ENCODE assay signal across 32 mouse cellular contexts in the genomic region with DNA sequence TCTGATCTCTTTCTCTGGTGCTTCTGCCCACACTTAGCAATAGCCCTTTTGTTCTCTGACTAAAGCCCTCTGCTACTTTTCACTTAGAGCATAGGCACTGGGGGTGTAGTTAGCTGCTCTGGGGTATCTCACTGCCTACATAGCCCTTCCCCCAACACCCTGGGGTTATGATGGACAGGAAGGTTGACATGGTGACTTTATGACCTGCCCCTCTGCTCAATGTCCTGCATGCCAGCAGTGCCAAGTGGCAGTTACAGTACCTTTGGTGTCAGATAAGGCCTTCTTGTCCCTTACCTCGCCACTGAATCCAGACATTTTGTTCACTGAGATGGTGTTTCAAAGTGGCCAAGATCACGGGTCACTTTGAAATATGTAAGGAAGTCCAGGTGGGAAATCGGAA. TPM values are rescaled to one million over a fixed set of nuclear protein-coding genes. Genes with fewer than 3 reads are reported as not detected.
"Had no signal": no experiment of that assay in that cellular context is flagged by ENCODE, and none has a peak within 500 bp of the region (broad histone marks: within the 10 kb centered on the region; RNA-seq: fewer than 3 reads in every experiment).

A gene (minus strand): TSS at position 120 of the 400 bp plus-strand sequence.

- H3K9me3 ChIP-seq: heart, embryonic 10.5 days; heart, embryonic 12.5 days; hindbrain, embryonic 10.5 days; hindbrain, embryonic 12.5 days; hindbrain, embryonic 15.5 days; intestine, embryonic 15.5 days; kidney, embryonic 15.5 days; limb, embryonic 13.5 days; limb, embryonic 15.5 days had no signal

- H3K27ac ChIP-seq: gastrocnemius, adult 2 months; heart, adult 2 months; heart, embryonic 10.5 days; hindbrain, embryonic 10.5 days; hindbrain, embryonic 12.5 days; hindbrain, embryonic 15.5 days; hindbrain, postnatal 0 days; intestine, embryonic 15.5 days; kidney, embryonic 15.5 days; kidney, postnatal 0 days; limb, embryonic 13.5 days; limb, embryonic 15.5 days; liver, embryonic 14.5 days had no signal

- DNase-seq: gastrocnemius, adult 2 months; gastrocnemius, postnatal 10 days; gastrocnemius, postnatal 25 days; heart, adult 2 months; heart, postnatal 10 days; heart, postnatal 4 days; kidney, adult 11 months; kidney, adult 2 months; kidney, adult 9 months; kidney, postnatal 14 days; kidney, postnatal 36 days; layer of hippocampus, adult 9-11 months; layer of hippocampus, postnatal 36 days; left cerebral cortex, postnatal 4 days had no signal

- H3K27me3 ChIP-seq: heart, embryonic 12.5 days; hindbrain, embryonic 12.5 days; hindbrain, embryonic 15.5 days; intestine, embryonic 15.5 days; kidney, embryonic 15.5 days; limb, embryonic 13.5 days; limb, embryonic 15.5 days had no signal

- ATAC-seq: hindbrain, postnatal 0 days; intestine, embryonic 15.5 days had no signal

- H3K4me2 ChIP-seq: heart, embryonic 12.5 days; hindbrain, embryonic 12.5 days; hindbrain, embryonic 15.5 days; intestine, embryonic 15.5 days; kidney, embryonic 15.5 days; limb, embryonic 13.5 days; limb, embryonic 15.5 days had no signal

- H3K4me3 ChIP-seq: gastrocnemius, adult 2 months; heart, adult 2 months; heart, embryonic 10.5 days; heart, embryonic 12.5 days; hindbrain, embryonic 10.5 days; hindbrain, embryonic 12.5 days; hindbrain, embryonic 15.5 days; intestine, embryonic 15.5 days; kidney, embryonic 15.5 days; limb, embryonic 13.5 days; limb, embryonic 15.5 days had no signal

- H3K36me3 ChIP-seq: heart, embryonic 10.5 days; heart, embryonic 12.5 days; hindbrain, embryonic 10.5 days; hindbrain, embryonic 12.5 days; hindbrain, embryonic 15.5 days; intestine, embryonic 15.5 days; kidney, embryonic 15.5 days; limb, embryonic 13.5 days; limb, embryonic 15.5 days had no signal

- H3K9ac ChIP-seq: heart, embryonic 12.5 days; hindbrain, embryonic 12.5 days; hindbrain, embryonic 15.5 days; intestine, embryonic 15.5 days; kidney, embryonic 15.5 days; limb, embryonic 13.5 days; limb, embryonic 15.5 days; liver, embryonic 14.5 days had no signal

- H3K4me1 ChIP-seq: heart, embryonic 10.5 days; heart, embryonic 12.5 days; hindbrain, embryonic 10.5 days; hindbrain, embryonic 12.5 days; hindbrain, embryonic 15.5 days; intestine, embryonic 15.5 days; kidney, embryonic 15.5 days; limb, embryonic 13.5 days; limb, embryonic 15.5 days had no signal

RNA-seq across cellular contexts. Expression of the gene that starts here (rescaled TPM):
- polyA plus RNA-seq: frontal cortex, adult 2 months; heart, adult 2 months; heart, embryonic 10.5 days; heart, embryonic 12.5 days; heart, embryonic 14.5 days; heart, embryonic 16.5 days; hindbrain, embryonic 10.5 days; hindbrain, embryonic 12.5 days; hindbrain, embryonic 15.5 days; hindbrain, postnatal 0 days; intestine, embryonic 15.5 days; kidney, adult 2 months; kidney, embryonic 15.5 days; kidney, postnatal 0 days; large intestine, adult 2 months; limb, embryonic 11.5 days; limb, embryonic 13.5 days; limb, embryonic 15.5 days; liver, adult 2 months; liver, embryonic 14.5 days had no signal
